Mouse (Mus musculus) cerebellum, postnatal 14 days (tissue): ENCODE results near the gene Bean1.

ENCODE experiments used
- DNase-seq, 2 experiments: peaks; one replicate each; pipeline ENCODE4 v3.0.0; 2021; ENCODE audit warnings: mixed read lengths in 2 of 2

Bean1 gene

DNA sequence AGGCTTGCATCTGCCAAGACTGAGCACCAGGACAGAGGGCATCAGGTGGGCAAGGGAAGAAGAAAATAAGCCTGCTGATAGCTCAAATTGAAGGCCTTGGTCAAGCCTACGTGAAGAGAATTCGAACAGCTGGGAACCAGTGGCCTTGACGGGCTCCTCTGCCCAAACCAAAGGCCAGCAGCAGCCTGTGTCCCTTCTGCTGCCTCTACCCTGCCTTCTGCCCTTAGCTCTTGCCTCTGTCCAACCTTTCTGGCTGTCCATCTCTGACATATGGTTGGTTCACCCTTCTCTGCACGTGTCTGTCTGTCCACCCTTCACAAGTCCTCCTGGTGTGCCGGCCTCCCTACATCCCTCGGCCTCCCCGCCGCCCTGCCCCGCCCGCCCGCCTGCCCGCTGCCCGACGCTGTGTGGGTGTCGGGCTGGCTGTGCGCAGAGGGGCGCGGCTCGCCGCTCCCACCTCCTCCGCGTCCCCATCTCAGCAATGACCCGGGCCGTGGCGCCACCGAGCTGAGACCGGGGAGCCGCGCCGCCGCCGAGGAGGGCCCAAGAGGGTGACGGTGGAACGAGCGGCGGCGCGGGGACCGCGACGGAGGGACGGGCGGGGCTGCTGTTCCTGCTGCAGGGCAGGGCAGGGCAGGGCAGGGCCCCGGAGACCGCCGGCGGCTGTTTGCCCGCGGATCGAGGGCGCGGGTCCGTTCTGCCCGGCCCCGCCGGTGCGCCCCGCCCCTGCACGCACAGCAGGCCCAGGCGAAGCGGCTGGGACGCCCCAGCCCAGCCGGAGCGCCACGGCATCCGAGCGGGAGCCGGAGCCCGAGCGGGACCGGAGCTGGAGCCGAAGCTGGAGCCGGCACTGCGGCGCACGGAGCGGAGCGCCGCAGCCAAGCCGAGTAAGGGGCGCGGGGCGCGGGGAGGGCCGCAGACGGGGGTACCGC lies at the start of gene Bean1:
TSS of gene Bean1 (plus strand) at position 325 of the 932 bp plus-strand sequence.
- DNase-seq, result peak; percentile 38 to 41

GRCm38 (mm10) chr8:104121640-104122416 lies 48.4 kb upstream of the Bean1 start:
- DNase-seq, result no peak

- DNase-seq, result peak in 1 of 2 experiments; percentile 17
Observed at GRCm38 (mm10) chr8:104123080-104123657, 47.1 kb upstream of the Bean1 start.

DNA sequence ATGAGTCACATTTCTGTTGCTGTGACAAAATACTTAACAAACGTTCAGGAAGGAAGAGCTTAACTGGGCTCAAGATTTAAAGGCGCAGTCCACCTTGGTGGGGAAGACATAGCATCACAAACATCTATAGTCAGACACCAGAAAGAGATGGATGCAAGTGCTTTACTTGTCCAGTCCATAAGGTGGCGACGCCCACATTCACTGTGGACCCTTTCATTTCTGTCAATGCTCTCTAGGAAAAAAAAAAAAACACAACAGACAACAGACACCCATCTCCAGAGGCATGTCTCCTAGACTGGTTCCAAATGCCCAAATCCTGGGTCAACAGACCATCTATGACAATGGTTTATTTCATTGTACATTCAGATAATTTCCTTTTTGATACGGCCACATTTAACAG lies 45.7 kb upstream of the Bean1 start:
- no peak for DNase-seq

DNA sequence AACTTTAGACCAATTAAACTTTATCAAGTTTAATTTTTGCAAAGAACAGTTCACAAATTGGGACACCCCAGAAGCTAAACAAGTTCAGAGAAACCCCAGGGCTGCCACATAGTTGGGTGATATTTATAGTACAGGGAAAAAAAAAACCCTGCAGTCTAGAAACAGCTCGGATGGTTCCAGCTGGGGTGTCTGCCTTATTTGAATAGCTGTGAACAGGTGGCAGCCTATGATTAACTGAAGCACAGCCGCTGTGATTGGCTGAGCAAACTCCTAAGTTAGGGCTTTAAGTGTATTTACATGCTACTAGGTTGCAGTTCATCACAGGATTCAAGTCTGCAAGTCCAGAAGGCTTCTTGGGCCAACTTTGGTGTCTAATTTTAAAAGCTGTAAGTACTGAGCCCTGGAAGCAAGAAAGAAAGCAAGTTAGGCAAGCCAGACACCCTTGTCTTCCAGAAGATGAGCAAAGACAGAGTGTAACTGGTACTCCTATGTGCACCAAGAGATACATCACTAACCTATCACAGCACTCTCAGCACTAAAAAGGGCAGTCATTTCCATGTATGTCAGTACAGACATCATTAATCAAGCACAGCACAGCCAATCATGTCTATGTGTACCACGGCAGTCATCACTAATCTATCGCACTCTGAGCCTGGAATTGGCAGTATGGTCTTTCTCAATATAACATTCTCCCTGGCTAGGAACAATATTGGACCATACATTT lies 42.9 kb upstream of the Bean1 start:
- no peak for DNase-seq

GRCm38 (mm10) chr8:104130916-104131315 lies 39.3 kb upstream of the Bean1 start:
- DNase-seq, result no peak

GRCm38 (mm10) chr8:104131414-104131975 lies 38.7 kb upstream of the Bean1 start:
- DNase-seq, result no peak

DNA sequence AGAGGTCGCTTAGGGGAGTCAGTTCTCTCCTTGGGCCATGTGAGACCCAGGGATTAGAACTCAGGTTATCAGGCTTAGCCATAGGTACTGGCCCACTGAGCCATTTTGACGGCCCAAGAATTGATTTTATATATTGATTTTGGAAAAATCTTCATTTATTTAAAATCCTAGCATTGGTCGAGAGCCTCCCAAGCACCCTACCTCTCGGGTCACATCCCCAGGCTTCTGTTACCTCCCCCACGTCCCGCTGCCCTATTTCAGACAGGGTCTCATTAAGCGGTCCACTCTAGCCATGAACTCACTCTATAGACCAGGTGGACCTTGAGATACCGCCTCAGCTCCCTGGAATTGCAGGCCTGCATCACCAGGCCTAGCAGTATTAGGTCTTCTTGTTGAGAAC lies 35.7 kb upstream of the Bean1 start:
- DNase-seq, result no peak

DNA sequence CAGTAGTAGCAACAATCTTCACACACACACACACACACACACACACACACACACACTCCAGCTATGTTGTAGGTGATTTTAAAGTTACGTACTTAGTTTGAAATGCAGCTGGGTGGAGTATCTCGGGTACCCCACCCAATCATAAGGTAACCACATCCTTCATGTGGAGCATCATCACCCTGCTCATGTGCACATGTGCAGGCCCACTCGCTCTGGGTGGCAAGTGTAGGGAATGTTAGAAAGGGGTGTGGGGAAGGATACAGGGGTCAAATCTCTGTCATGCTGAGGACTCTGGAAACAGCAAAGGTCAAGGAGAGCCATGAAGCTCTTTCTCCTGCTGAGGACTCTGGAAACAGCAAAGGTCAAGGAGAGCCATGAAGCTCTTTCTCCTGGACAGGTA lies 34.0 kb upstream of the Bean1 start:
- DNase-seq, result no peak

DNA sequence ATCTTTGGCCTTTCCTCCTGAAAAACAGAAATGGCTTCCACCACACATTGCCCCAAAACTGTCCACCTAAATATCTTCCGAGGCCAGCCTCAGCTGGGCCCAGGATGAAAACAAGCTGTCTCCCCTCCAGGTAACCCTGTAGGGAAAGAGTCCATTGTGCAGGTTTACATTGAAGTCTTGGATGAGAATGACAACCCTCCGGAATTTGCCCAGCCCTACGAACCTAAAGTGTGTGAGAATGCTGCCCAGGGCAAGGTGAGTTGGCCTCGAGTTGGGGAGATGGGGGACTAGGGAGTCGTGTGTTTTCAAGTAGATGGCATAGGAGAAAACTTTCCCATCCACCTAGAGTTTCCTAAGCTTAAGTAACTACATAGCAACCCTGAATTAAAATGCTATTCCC lies 32.6 kb upstream of the Bean1 start:
- no peak for DNase-seq

DNA sequence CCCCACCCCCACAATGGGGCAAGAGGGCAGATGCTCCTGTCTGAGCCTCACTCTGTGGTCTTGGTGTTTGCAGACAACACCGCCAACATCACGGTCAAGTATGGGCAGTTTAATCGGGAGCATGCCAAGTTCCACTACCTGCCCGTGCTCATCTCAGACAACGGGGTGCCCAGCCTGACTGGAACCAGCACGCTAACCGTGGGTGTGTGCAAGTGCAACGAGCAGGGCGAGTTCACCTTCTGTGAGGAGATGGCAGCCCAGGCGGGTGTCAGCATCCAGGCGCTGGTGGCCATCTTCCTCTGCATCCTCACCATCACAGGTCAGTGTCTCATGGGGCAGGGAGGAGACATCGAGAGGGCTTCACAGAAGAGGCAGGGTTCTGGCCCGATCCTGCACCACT lies 29.6 kb upstream of the Bean1 start:
- DNase-seq, result no peak

- no peak for DNase-seq
Observed at GRCm38 (mm10) chr8:104142415-104142814, 27.8 kb upstream of the Bean1 start.

DNA sequence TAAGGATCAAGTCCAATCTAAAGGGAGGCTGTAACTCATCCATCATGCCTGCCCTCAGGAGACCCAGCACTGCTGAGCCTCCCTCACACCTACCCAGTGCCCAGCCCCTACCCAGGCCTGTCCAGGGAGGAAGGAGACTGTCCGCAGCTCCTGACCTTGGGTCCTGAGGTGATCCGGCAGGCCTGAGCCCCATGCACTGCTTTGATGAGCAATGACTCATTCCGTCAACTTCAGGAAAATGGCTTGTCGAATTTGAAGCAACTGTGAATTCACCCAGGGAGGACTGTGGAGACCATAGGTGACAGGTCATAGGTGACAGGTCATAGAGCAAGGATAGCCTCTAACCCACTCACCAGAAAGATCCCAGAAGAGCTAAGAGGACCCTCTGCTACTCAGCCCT lies 26.9 kb upstream of the Bean1 start:
- DNase-seq, result no peak

DNA sequence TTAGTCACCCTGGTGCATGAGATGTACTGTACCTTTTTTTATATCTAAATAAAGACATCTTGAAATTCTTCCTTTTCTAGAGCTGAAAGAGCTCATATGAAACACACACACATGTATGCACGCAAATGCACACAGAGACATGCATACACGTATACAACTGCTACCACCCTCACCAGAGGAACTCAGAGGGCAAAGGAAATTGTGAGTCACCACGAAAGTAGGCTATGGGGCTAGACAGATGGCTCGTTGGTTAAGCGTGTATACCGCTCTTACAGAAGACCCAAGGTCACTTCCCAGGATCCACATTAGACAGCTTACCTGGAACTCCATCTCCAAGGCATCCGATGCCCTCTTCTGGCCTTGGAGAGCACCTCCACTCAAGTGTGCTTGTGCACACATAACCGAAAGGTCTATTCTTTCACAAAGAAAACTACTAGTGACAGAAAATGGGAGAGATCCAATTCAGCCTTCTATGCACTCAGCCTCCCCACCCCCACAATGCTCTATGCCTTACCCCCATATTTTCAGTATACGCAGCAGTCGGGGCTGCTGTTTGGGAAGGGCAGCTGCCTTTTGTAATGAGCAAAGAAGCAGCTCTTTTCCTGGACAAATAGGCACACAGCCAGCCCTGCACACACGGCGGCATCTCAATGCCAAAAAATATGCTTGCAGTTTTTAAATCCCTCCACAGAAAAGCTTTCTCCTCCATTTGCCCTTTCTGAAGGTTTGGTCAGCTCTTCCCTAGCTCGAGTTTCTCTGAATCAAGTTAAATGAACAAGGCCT lies 25.6 kb upstream of the Bean1 start:
- DNase-seq, result peak; percentile 34 to 59

GRCm38 (mm10) chr8:104145981-104146689 lies 24.1 kb upstream of the Bean1 start:
- peak; percentile 92 to 95 for DNase-seq

- no peak for DNase-seq
Observed at GRCm38 (mm10) chr8:104146717-104147494, 23.3 kb upstream of the Bean1 start.

- DNase-seq, result no peak
Observed at GRCm38 (mm10) chr8:104147947-104148346, 22.3 kb upstream of the Bean1 start.

DNA sequence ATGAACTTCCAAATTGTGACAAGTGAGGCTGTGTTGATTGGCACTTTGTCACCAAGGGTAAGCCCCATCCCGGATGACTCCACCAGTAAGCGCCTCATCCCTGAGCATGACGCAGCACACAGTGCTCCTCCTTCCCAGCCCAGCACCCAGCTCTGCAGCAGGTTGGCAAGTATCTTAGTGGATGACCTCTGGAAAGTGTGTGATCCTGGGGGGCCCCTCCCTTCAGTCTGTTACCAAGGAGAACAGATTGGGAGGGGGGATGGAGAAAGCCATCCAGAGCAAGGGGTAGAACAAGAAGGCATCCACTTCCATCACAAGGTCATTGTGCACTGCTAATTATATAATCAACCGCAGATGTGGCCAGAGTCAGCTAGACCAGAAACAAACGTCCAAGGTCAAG lies 9.5 kb upstream of the Bean1 start:
- no peak for DNase-seq

DNA sequence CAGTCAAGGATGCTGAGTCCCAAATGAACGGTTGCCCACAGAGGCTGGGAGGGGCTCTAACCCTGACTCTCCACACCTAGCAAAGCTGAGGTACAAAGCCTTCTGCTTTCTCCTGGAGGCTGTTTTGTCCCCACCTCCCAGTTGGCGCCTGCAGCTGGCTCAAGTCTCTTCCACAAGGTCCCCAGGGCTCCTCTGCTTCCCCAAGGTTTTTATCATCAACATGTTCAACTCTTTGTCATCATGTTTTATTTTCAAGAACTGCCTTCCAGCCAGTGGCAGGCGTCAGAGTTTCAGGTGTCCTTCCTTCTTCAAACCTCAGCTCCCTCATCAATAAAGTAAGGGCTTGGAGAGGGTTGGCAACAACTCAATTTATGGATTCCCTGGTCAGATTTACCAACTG lies 781 bp upstream of the Bean1 start:
- no peak for DNase-seq

DNA sequence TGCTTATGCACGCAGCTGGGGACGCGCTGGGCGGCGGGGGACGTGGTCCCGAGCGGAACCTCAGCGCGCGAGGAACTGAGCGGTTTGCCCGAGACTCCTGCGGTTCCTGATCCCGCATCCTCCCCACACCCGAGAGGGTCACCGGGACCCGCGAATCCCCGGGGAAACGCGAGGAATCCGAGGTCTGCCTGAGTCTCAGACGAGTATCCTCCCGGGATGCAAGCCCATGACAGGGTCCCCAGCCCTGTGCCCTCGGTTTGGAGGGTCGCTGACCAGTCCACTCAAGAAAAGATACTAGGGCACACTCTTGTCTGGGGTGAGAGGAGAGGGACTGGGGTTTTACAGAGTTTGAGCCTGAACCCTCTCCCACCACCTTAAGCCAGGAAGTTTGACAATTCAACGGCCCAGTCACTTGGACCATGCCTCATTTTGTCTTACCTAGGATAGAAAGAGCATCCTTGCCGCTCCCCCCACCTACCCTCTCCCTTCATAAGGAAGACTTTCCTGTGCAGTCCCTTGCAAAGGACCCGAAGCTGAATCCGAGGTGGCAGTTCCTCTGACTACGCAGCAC lies 893 bp downstream of the Bean1 start:
- peak in 1 of 2 experiments; percentile 22 for DNase-seq
